22 mouse cellular contexts compared by ENCODE assay signal in the genomic region with DNA sequence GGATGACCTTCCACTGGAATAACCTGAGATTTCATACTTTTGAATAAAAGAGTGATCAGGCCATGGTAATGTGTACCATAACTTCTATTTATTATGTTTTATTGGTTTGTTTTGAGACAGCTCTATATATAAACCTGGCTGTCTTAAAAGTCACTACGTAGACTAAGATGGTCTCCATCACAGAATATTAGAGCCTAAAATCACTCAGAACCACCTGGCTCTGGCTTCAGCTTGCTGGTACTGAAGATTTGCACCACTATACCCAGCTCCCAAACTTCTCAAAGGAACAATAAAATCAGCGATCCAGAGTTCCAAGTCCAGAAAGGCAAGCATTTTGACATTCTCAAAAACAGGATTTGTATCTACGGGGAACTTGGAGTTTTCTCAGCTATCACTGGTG. TPM values are rescaled to one million over a fixed set of nuclear protein-coding genes. Genes with fewer than 3 reads are reported as not detected.
"Had no signal": no experiment of that assay in that cellular context is flagged by ENCODE, and none has a peak within 500 bp of the region (broad histone marks: within the 10 kb centered on the region; RNA-seq: fewer than 3 reads in every experiment).

A gene (plus strand): TSS at position 301 of the 400 bp plus-strand sequence.

- DNase-seq: left cerebral cortex, postnatal 4 days; liver; liver, embryonic 13.5 days; liver, postnatal 0 days; lung, adult 18-20 months; lung, adult 2 months; lung, embryonic 14.5 days; lung, postnatal 10 days; lung, postnatal 14 days; lung, postnatal 36 days; lung, postnatal 4 days; midbrain, embryonic 14.5 days had no signal

RNA-seq across cellular contexts. Expression of the gene that starts here (rescaled TPM):
- total RNA-seq: left cerebral cortex, postnatal 10 days; left cerebral cortex, postnatal 14 days; left cerebral cortex, postnatal 25 days; left cerebral cortex, postnatal 36 days; left cerebral cortex, postnatal 4 days; liver, adult 2 months; megakaryocyte progenitor cell, adult 5-6 weeks; megakaryocyte, adult 5-6 weeks; megakaryocyte-erythroid progenitor cell, adult 5-6 weeks; midbrain, postnatal 0 days; monocyte, adult 5-6 weeks had no signal
